Mouse (Mus musculus) embryonic facial prominence, embryonic 14.5 days (tissue): Measurements from ENCODE around the gene Celsr1. TPM values are rescaled to one million over a fixed set of nuclear protein-coding genes. Genes with fewer than 3 reads are reported as not detected.
"Not testable (repeated sequence)": the region's sequence is repeated elsewhere in the genome, so short reads cannot be mapped to it uniquely, and the experiment has no call there.

Source experiments
- ATAC-seq: fragments of 200-750 bp; cut with Nextera tagmentation; 2 replicates; pipeline ENCODE4 v1.8.0; 2017; ENCODE audit warnings: low read depth, moderate number of reproducible peaks, moderate TSS enrichment
- DNase-seq: peaks from one replicate; pipeline ENCODE4 v3.0.0-alpha.2; 2015; ENCODE audit warnings: low spot score
- H3K27ac ChIP-seq: fragments of 300-500 bp; sonication (generic); replicated peaks from 2 replicates; pipeline ENCODE4 v1.5.1; 2014; ENCODE audit warnings: low read depth, mild to moderate bottlenecking, low read length, moderate library complexity
- H3K27me3 ChIP-seq: fragments of 300-500 bp; sonication (generic); replicated peaks from 2 replicates; pipeline ENCODE4 v1.6.1; 2014; ENCODE audit warnings: low read length; ENCODE audit not compliant: control insufficient read depth, insufficient read depth
- H3K36me3 ChIP-seq: fragments of 300-500 bp; sonication (generic); 2 replicates; pipeline ENCODE4 v1.6.1; 2014; ENCODE audit warnings: low read length, mixed read lengths; ENCODE audit not compliant: control insufficient read depth, insufficient read depth
- H3K4me1 ChIP-seq: fragments of 300-500 bp; sonication (generic); 2 replicates; pipeline ENCODE4 v1.6.1; 2014; ENCODE audit warnings: antibody characterized with exemption, low read length; ENCODE audit not compliant: control insufficient read depth, insufficient read depth
- H3K4me2 ChIP-seq: fragments of 300-500 bp; sonication (generic); 2 replicates; pipeline ENCODE4 v1.6.1; 2014; ENCODE audit warnings: low read depth, mild to moderate bottlenecking, low read length, moderate library complexity, mixed read lengths
- H3K4me3 ChIP-seq: fragments of 300-500 bp; sonication (generic); 2 replicates; pipeline ENCODE4 v1.5.1; 2014; ENCODE audit warnings: low read depth, mild to moderate bottlenecking, low read length
- H3K9ac ChIP-seq: fragments of 300-500 bp; sonication (generic); 2 replicates; pipeline ENCODE4 v1.6.1; 2014; ENCODE audit warnings: low read depth, mild to moderate bottlenecking, low read length, moderate library complexity, mixed read lengths
- H3K9me3 ChIP-seq: fragments of 300-500 bp; sonication (generic); 2 replicates; pipeline ENCODE4 v1.6.1; 2016; ENCODE audit warnings: low read length; ENCODE audit not compliant: control insufficient read depth
- WGBS: fragments of 180-500 bp; shearing (Covaris S2); extraction: QIAGEN DNeasy Blood & Tissue Kit; methylation state at CpG from one replicate; pipeline ENCODE4 v1.1.7; 2014; 5-methylcytosine and 5-hydroxymethylcytosine counted together
- polyA plus RNA-seq: library from polyadenylated mRNA; unstranded; fragments of >200 nt; fragmentation: Nextera tagmentation; extraction: Ambion mirVana; gene quantifications from 2 replicates; pipeline ENCODE4 v1.2.1, GENCODE M21; 2014

Gene Celsr1
- polyA plus RNA-seq, 1 experiment from 2014 or later, result 5.5 TPM

DNA sequence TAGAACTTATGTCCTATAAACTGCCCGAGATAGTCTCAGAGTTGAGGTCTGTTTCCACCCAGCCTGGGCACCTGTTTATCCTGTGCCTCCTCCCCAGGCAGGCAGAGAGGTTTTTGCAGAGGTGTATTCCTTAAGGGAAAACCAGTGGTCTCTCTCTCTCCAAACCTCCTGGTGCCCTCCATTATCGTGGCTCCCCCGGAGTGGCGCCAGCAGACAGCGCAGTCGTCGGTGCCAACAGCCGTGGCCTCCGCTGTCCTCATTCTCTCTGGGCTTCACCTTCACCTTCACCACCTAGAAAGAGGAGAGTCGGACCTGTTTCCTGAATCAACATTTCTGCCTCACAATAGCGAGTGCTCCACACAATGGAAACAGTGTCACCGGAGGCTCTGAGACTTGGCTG, 27.0 kb upstream of the Celsr1 start:
- peak overlapping the region; percentile 29; the same call in 1 of the 2 replicates for H3K4me2 ChIP-seq

DNA sequence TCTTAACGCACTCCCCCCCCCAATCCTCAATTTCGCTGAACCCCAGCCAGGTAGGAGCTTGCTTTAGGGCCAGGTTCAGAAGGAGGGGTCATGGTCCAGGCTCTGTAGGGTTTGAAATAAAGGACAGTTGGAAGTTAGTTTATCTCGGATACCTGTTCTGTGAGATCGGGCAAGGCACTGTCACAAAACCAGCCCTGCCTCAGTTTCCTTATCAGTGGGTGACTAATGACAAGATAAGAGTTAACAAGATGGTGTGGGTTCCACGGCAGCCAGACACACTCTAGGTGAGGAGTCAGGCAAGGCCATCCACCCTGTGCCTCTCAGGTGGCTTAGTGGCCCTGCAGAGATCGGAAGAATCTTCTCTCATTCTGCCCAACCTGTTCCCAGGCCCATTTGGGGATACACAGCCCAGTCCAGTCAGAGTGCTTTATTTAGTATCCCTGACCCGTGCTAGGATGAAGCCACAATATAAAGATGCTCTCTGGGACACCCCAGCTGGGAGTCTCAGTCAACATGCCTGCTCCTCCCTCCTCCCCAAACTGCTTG, 26.3 kb upstream of the Celsr1 start:
- peak overlapping the region; percentile 93 for H3K4me3 ChIP-seq
- H3K4me1 ChIP-seq, result peaks cover 34% of the 10 kb centered on the region
- no peak for DNase-seq
- H3K27me3 ChIP-seq, result no peaks in the 10 kb centered on the region
- no peak for ATAC-seq
- 74% methylated on average over 7 of the region's 7 CpGs for WGBS
- no peaks in the 10 kb centered on the region for H3K9me3 ChIP-seq
- H3K9ac ChIP-seq, result peak overlapping the region; percentile 96; the same call in 1 of the 2 replicates
- H3K4me2 ChIP-seq, result peak overlapping the region; percentile 89
- no peaks in the 10 kb centered on the region for H3K36me3 ChIP-seq
- H3K27ac ChIP-seq, result no peak overlapping the region

More for the DNA sequence above, 27.0 kb upstream of the Celsr1 start:
- ATAC-seq, result no peak
- peaks cover 34% of the 10 kb centered on the region for H3K4me1 ChIP-seq
- H3K9me3 ChIP-seq, result no peaks in the 10 kb centered on the region
- no peak overlapping the region for H3K27ac ChIP-seq
- no peak overlapping the region for H3K4me3 ChIP-seq
- peak overlapping the region; percentile 3; the same call in 1 of the 2 replicates for H3K9ac ChIP-seq
- H3K27me3 ChIP-seq, result no peaks in the 10 kb centered on the region
- WGBS, result 77% methylated on average over 12 of the region's 12 CpGs
- H3K36me3 ChIP-seq, result no peaks in the 10 kb centered on the region
- DNase-seq, result no peak

DNA sequence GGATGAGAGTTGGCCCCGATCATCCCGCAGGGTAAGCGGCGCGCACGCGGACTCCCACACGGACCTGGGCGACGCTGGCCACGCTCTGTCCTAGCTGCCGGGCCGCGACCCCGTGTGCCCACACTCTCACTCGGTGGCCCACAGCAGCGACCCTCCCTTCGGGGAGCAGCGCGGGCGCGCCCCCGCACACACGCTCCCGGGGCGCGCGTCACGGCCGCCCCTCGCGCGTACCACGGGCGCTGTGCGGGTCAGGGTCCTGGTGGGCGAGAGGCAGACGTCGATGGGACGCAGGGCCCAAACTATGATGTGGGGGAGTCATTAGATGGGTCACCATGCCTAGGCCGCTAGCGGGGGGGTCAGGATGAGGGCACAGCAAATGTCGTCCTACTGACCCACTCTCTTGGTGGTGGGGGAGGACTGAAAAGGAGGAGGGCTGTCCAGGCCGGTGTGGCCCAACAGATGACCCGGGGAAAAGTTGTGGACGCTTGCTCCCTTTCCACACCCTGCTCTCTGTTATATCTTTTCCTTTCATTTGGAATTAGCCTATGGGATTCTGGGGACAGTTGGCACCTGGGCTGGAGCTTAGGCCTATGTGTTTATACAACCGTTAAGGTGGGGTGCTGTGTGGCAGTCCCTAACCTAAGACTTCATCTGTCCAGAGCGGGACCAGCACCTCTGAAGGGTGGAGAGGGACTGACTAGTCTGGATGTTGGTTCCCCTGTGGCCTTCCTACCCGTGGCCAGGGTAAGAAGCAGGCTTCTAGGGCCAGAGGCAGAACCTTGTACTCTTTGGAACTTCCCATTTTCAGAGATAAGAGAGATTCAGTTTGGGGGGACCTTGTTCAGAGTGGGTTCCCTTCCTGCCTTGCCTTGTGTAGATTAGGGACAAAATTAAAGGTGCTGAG, 25.6 kb upstream of the Celsr1 start:
- no peaks in the 10 kb centered on the region for H3K36me3 ChIP-seq
- no peak for DNase-seq

DNA sequence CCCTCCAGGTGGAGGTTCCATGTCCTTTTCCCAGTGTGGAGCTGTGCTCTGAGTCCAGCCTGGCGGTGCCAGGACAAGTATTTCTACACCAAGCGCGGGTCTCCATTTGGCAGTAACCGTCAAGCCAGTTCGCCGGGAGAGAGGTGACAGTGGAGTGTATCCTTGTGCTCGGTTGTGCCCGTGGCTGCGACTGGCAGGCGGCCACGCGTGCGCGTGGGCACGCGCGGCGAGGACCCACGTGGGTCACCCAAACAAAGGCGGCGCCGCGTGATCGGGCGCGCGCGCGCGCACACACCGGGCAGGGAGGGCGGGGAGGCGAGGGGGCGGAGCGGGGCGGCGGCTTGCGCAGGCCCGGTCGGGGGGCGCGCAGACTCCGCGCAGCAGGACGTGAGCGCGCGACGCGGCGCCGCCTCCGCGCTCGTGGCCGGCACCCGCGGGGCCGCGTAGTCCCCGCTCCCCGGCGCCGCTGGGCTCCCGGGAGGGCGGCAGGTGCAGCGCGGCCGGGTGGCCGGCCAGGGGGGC, 24.9 kb upstream of the Celsr1 start:
- Histone ChIP-seq H3K9ac (peak overlapping the region; percentile 96), H3K36me3 (no peaks in the 10 kb centered on the region), H3K9me3 (no peaks in the 10 kb centered on the region), H3K4me1 (peaks cover 34% of the 10 kb centered on the region), H3K4me3 (peak overlapping the region; percentile 93), H3K4me2 (peak overlapping the region; percentile 89), H3K27me3 (no peaks in the 10 kb centered on the region), H3K27ac (peak overlapping the region; percentile 67)
- DNase-seq (peak; percentile 91), ATAC-seq (peak; percentile 78)
- WGBS, result under 1% methylated on average over 22 of the region's 70 CpGs

More for the DNA sequence above, 25.6 kb upstream of the Celsr1 start:
- peak overlapping the region; percentile 93 for H3K4me3 ChIP-seq
- 2% methylated on average over 29 of the region's 49 CpGs for WGBS
- no peaks in the 10 kb centered on the region for H3K9me3 ChIP-seq
- H3K4me1 ChIP-seq, result peaks cover 34% of the 10 kb centered on the region
- H3K9ac ChIP-seq, result peak overlapping the region; percentile 96
- H3K27ac ChIP-seq, result peak overlapping the region; percentile 67
- peak overlapping the region; percentile 89 for H3K4me2 ChIP-seq
- no peaks in the 10 kb centered on the region for H3K27me3 ChIP-seq
- peak; percentile 58 for ATAC-seq

DNA sequence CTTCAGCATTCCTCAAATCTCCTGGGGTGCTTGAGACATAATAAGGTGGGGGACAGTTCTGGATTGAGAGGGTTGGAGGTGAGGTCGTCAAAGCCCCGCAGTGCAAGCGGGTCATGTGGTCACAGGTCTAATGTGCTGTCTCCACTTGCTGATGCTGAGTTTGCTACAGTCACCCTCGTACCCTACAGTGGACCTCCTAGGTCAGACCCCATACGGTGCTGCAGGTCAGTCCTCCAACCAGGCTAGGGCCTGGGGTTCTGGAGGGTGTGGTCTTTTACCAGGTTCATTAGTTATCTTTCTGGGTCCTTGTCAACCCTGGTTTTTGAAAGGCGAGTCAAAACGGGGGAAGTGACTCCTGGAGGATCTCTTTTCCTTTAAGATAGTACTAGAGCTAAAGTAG, 24.3 kb upstream of the Celsr1 start:
- no peaks in the 10 kb centered on the region for H3K36me3 ChIP-seq
- H3K9me3 ChIP-seq, result no peaks in the 10 kb centered on the region
- H3K27ac ChIP-seq, result no peak overlapping the region
- H3K9ac ChIP-seq, result peak overlapping the region; percentile 96
- peak overlapping the region; percentile 89 for H3K4me2 ChIP-seq
- peaks cover 34% of the 10 kb centered on the region for H3K4me1 ChIP-seq
- 10% methylated on average over 7 of the region's 7 CpGs for WGBS
- ATAC-seq, result peak; percentile 4; the same call in 1 of the 2 replicates
- no peak for DNase-seq
- peak overlapping the region; percentile 93 for H3K4me3 ChIP-seq
- H3K27me3 ChIP-seq, result no peaks in the 10 kb centered on the region

DNA sequence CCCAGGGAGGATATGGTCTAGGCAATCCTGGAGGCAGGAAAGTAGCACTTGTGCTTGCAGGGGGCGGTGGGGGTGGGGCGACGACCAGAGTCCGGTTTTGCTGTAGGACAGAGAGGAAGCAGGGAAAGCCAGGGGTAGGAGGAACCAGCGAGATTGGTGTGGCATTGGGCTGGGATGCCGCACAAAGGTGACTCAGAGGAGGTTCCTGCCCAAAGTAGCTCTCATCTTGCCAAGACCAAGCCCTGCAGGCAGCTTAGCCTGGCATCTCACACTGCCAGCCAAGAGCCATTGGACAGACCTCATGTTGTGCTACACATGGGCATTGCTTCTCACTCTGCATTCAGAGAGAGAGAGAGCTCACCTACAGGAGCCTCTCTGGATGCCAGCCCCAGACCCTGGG, 23.8 kb upstream of the Celsr1 start, which contains the start of gene Gramd4:
Gene Gramd4, plus strand, starts transcription at position 283 of the 400 bp plus-strand sequence.
- H3K4me1 ChIP-seq, result peaks cover 34% of the 10 kb centered on the region
- no peaks in the 10 kb centered on the region for H3K9me3 ChIP-seq
- peak within 1 kb of the TSS; percentile 89 for H3K4me2 ChIP-seq
- no peaks in the 10 kb centered on the region for H3K36me3 ChIP-seq
- H3K27ac ChIP-seq, result no peak within 1 kb of the TSS
- H3K9ac ChIP-seq, result peak within 1 kb of the TSS; percentile 96
- DNase-seq (no peak), ATAC-seq (peak; percentile 3; the same call in 1 of the 2 replicates)
- no peaks in the 10 kb centered on the region for H3K27me3 ChIP-seq
- peak within 1 kb of the TSS; percentile 93 for H3K4me3 ChIP-seq
- 32% methylated on average over 6 of the region's 6 CpGs for WGBS

DNA sequence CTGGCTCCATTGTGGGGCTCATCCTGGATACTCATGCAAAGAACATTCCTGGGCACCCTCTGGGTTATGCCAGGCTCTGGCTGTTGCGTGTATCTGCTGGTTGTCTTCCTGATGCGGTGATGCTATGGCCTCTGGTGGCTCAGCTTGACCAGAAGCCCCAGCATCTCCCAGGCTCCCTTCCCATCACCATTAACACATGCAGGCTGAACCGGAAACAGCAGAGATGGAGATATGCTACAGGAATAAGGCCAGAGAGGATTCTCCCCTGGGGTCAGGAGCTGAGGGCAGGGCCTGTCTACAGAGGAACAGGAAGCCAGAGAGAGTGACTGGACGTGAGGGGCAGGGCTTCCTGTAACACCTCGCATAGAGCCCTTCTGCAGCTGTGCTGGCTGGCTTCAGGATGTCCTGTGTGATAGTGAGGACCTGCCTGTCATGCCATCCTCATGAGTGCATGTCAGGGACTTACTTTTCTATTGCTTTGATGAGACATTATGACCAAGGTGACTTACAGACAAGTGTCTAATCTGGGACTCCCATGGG, 22.7 kb upstream of the Celsr1 start:
- DNase-seq (no peak), ATAC-seq (no peak)
- H3K9ac ChIP-seq, result no peak overlapping the region
- no peaks in the 10 kb centered on the region for H3K27me3 ChIP-seq
- H3K9me3 ChIP-seq, result no peaks in the 10 kb centered on the region
- H3K36me3 ChIP-seq, result no peaks in the 10 kb centered on the region
- no peak overlapping the region for H3K4me3 ChIP-seq
- whole genome bisulfite sequencing, result 88% methylated on average over 5 of the region's 5 CpGs
- H3K27ac ChIP-seq, result no peak overlapping the region
- H3K4me2 ChIP-seq, result no peak overlapping the region
- H3K4me1 ChIP-seq, result peaks cover 29% of the 10 kb centered on the region

DNA sequence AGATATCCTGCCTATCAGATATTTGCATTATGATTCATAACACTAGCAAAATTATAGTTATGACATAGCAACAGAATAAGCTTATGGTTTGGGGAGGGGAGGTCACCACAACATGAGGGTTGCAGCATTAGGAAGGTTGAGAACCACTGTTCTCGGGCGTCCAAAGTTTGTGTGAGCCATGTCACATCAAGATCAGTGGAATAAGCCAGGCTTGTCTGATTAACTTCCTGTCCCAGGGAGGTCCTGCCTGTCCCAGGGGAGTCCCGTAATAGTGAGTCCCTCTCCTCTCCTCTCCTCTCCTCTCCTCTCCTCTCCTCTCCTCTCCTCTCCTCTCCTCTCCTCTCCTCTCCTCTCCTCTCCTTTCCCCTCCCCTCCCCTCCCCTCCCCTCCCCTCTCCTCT, 21.3 kb upstream of the Celsr1 start:
- not testable (repeated sequence) for ATAC-seq, H3K4me3 ChIP-seq
- 51% methylated on average over 3 of the region's 3 CpGs for WGBS

More for the DNA sequence above, 21.3 kb upstream of the Celsr1 start:
- not testable (repeated sequence) for H3K4me2 ChIP-seq, H3K27me3 ChIP-seq, H3K9me3 ChIP-seq, H3K27ac ChIP-seq, DNase-seq, H3K36me3 ChIP-seq, H3K9ac ChIP-seq
- peaks cover 16% of the 10 kb centered on the region for H3K4me1 ChIP-seq
